Mouse (Mus musculus): ENCODE data around the gene Ch25h. TPM values are rescaled to one million over a fixed set of nuclear protein-coding genes. Genes with fewer than 3 reads are reported as not detected.

Ch25h gene
- 1.6 and 2.1 TPM in 2 replicates for polyA plus RNA-seq (2016; fragmentation: Nextera tagmentation; extraction: Ambion mirVana)

GRCm38 (mm10) chr19:34474991-34475971 lies at the start of gene Ch25h:
Ch25h (minus strand) TSS chr19:34475164.
- WGBS: 1% methylated on average over 35 of the region's 35 CpGs
- Histone ChIP-seq H3K9me3 (no peaks in the 10 kb centered on the region), H3K27me3 (replicated peaks) (peaks cover 18% of the 10 kb centered on the region; the same call in 1 of the 2 replicates), H3K36me3 (no peaks in the 10 kb centered on the region), H3K4me3 (peak within 1 kb of the TSS; percentile 51), H3K4me2 (replicated peaks) (peak within 1 kb of the TSS; percentile 97), H3K4me1 (peaks cover 15% of the 10 kb centered on the region), H3K9ac (peak within 1 kb of the TSS; percentile 13), H3K27ac (no peak within 1 kb of the TSS)
- peak; percentile 89 for ATAC-seq (ENCODE audit: low FRiP score, low read depth)

GRCm38 (mm10) chr19:34524646-34525045 lies 49.7 kb upstream of the Ch25h start:
- no peak overlapping the region for H3K4me3 ChIP-seq
- ATAC-seq (ENCODE audit: low FRiP score, low read depth): no peak
- H3K27ac ChIP-seq: no peak overlapping the region
- H3K9ac ChIP-seq: no peak overlapping the region
- H3K36me3 ChIP-seq: 0 out of 2 replicates have a peak, but pooled peaks cover 2% of the 10 kb centered on the region
- 78% methylated on average over 9 of the region's 9 CpGs for WGBS
- H3K4me1 ChIP-seq: no peaks in the 10 kb centered on the region; the same call in 1 of the 2 replicates
- H3K4me2 ChIP-seq (replicated peaks): no peak overlapping the region
- no peaks in the 10 kb centered on the region for H3K27me3 ChIP-seq (replicated peaks)
- H3K9me3 ChIP-seq: no peaks in the 10 kb centered on the region

GRCm38 (mm10) chr19:34523106-34523725 lies 48.3 kb upstream of the Ch25h start:
- Histone ChIP-seq H3K27ac (no peak overlapping the region), H3K36me3 (0 out of 2 replicates have a peak, but pooled peaks cover 2% of the 10 kb centered on the region), H3K27me3 (replicated peaks) (no peaks in the 10 kb centered on the region), H3K4me3 (no peak overlapping the region), H3K4me1 (no peaks in the 10 kb centered on the region; the same call in 1 of the 2 replicates), H3K4me2 (replicated peaks) (no peak overlapping the region), H3K9ac (no peak overlapping the region), H3K9me3 (no peaks in the 10 kb centered on the region)
- ATAC-seq (ENCODE audit: low FRiP score, low read depth): no peak
- 79% methylated on average over 12 of the region's 12 CpGs for WGBS

- Histone ChIP-seq H3K36me3 (0 out of 2 replicates have a peak, but pooled peaks cover 5% of the 10 kb centered on the region), H3K27me3 (replicated peaks) (no peaks in the 10 kb centered on the region), H3K4me1 (no peaks in the 10 kb centered on the region; the same call in 1 of the 2 replicates), H3K4me2 (replicated peaks) (no peak overlapping the region), H3K9ac (no peak overlapping the region), H3K27ac (no peak overlapping the region), H3K9me3 (no peaks in the 10 kb centered on the region), H3K4me3 (no peak overlapping the region)
- WGBS: 95% methylated on average over 1 of the region's 1 CpGs
- ATAC-seq (ENCODE audit: low FRiP score, low read depth): no peak
Measured at GRCm38 (mm10) chr19:34521978-34522377, 47.0 kb upstream of the Ch25h start.

- Histone ChIP-seq H3K4me2 (replicated peaks) (no peak overlapping the region), H3K9ac (no peak overlapping the region), H3K27me3 (replicated peaks) (no peaks in the 10 kb centered on the region), H3K27ac (no peak overlapping the region), H3K36me3 (0 out of 2 replicates have a peak, but pooled peaks cover 5% of the 10 kb centered on the region), H3K9me3 (no peaks in the 10 kb centered on the region), H3K4me3 (no peak overlapping the region), H3K4me1 (no peaks in the 10 kb centered on the region)
- ATAC-seq (ENCODE audit: low FRiP score, low read depth): no peak
- 86% methylated on average over 2 of the region's 2 CpGs for WGBS
Measured at GRCm38 (mm10) chr19:34521361-34521760, 46.4 kb upstream of the Ch25h start.

- ATAC-seq (ENCODE audit: low FRiP score, low read depth): no peak
- WGBS: 89% methylated on average over 4 of the region's 4 CpGs
Measured at GRCm38 (mm10) chr19:34520051-34520450, 45.1 kb upstream of the Ch25h start.

GRCm38 (mm10) chr19:34519646-34520045 lies 44.7 kb upstream of the Ch25h start:
- no peaks in the 10 kb centered on the region for H3K4me1 ChIP-seq
- ATAC-seq (ENCODE audit: low FRiP score, low read depth): no peak
- H3K9ac ChIP-seq: no peak overlapping the region
- H3K27me3 ChIP-seq (replicated peaks): no peaks in the 10 kb centered on the region
- H3K27ac ChIP-seq: no peak overlapping the region
- no peak overlapping the region for H3K4me3 ChIP-seq
- H3K9me3 ChIP-seq: no peaks in the 10 kb centered on the region
- H3K4me2 ChIP-seq (replicated peaks): no peak overlapping the region
- 0 out of 2 replicates have a peak, but pooled peaks cover 5% of the 10 kb centered on the region for H3K36me3 ChIP-seq
- WGBS: 86% methylated on average over 3 of the region's 3 CpGs

More at GRCm38 (mm10) chr19:34520051-34520450, 45.1 kb upstream of the Ch25h start:
- Histone ChIP-seq H3K27me3 (replicated peaks) (no peaks in the 10 kb centered on the region), H3K4me2 (replicated peaks) (no peak overlapping the region), H3K9me3 (no peaks in the 10 kb centered on the region), H3K36me3 (0 out of 2 replicates have a peak, but pooled peaks cover 5% of the 10 kb centered on the region), H3K4me3 (no peak overlapping the region), H3K27ac (no peak overlapping the region), H3K4me1 (no peaks in the 10 kb centered on the region), H3K9ac (no peak overlapping the region)

GRCm38 (mm10) chr19:34518786-34519185 lies 43.8 kb upstream of the Ch25h start:
- 80% methylated on average over 3 of the region's 3 CpGs for WGBS
- no peak for ATAC-seq (ENCODE audit: low FRiP score, low read depth)
- H3K9me3 ChIP-seq: no peaks in the 10 kb centered on the region

GRCm38 (mm10) chr19:34517812-34518594 lies 43.0 kb upstream of the Ch25h start:
- Histone ChIP-seq H3K27ac (no peak overlapping the region), H3K27me3 (replicated peaks) (no peaks in the 10 kb centered on the region), H3K4me3 (no peak overlapping the region), H3K9ac (no peak overlapping the region), H3K4me2 (replicated peaks) (no peak overlapping the region), H3K4me1 (no peaks in the 10 kb centered on the region), H3K9me3 (no peaks in the 10 kb centered on the region), H3K36me3 (0 out of 2 replicates have a peak, but pooled peaks cover 5% of the 10 kb centered on the region)
- WGBS: 91% methylated on average over 13 of the region's 13 CpGs
- ATAC-seq (ENCODE audit: low FRiP score, low read depth): no peak

More at GRCm38 (mm10) chr19:34518786-34519185, 43.8 kb upstream of the Ch25h start:
- Histone ChIP-seq H3K4me2 (replicated peaks) (no peak overlapping the region), H3K4me1 (no peaks in the 10 kb centered on the region), H3K27me3 (replicated peaks) (no peaks in the 10 kb centered on the region), H3K27ac (no peak overlapping the region), H3K9ac (no peak overlapping the region), H3K36me3 (0 out of 2 replicates have a peak, but pooled peaks cover 5% of the 10 kb centered on the region), H3K4me3 (no peak overlapping the region)

- 89% methylated on average over 3 of the region's 3 CpGs for WGBS
- no peak for ATAC-seq (ENCODE audit: low FRiP score, low read depth)
Measured at GRCm38 (mm10) chr19:34517197-34517596, 42.2 kb upstream of the Ch25h start.

GRCm38 (mm10) chr19:34516346-34516745 lies 41.4 kb upstream of the Ch25h start:
- WGBS: 91% methylated on average over 2 of the region's 2 CpGs

More at GRCm38 (mm10) chr19:34517197-34517596, 42.2 kb upstream of the Ch25h start:
- Histone ChIP-seq H3K36me3 (0 out of 2 replicates have a peak, but pooled peaks cover 5% of the 10 kb centered on the region), H3K9me3 (no peaks in the 10 kb centered on the region), H3K4me3 (no peak overlapping the region), H3K4me1 (no peaks in the 10 kb centered on the region), H3K27me3 (replicated peaks) (no peaks in the 10 kb centered on the region), H3K27ac (no peak overlapping the region), H3K9ac (no peak overlapping the region), H3K4me2 (replicated peaks) (no peak overlapping the region)

More at GRCm38 (mm10) chr19:34516346-34516745, 41.4 kb upstream of the Ch25h start:
- Histone ChIP-seq H3K27me3 (replicated peaks) (no peaks in the 10 kb centered on the region), H3K9ac (no peak overlapping the region), H3K4me3 (no peak overlapping the region), H3K9me3 (no peaks in the 10 kb centered on the region), H3K4me2 (replicated peaks) (no peak overlapping the region), H3K27ac (no peak overlapping the region), H3K4me1 (no peaks in the 10 kb centered on the region), H3K36me3 (0 out of 2 replicates have a peak, but pooled peaks cover 3% of the 10 kb centered on the region)
- ATAC-seq (ENCODE audit: low FRiP score, low read depth): no peak
